Mouse (Mus musculus) myocyte (in vitro differentiated cells): ENCODE data around the gene 1700001J03Rik. TPM values are rescaled to one million over a fixed set of nuclear protein-coding genes. Genes with fewer than 3 reads are reported as not detected.
"Not testable (repeated sequence)": the region's sequence is repeated elsewhere in the genome, so short reads cannot be mapped to it uniquely, and the experiment has no call there.

ENCODE experiments used
- H3K27me3 ChIP-seq: one replicate; pipeline ENCODE4 v1.6.1; 2011; ENCODE audit not compliant: control insufficient read depth, insufficient read depth, insufficient read length
- H3K36me3 ChIP-seq: one replicate; pipeline ENCODE4 v1.6.1; 2011; ENCODE audit not compliant: control insufficient read depth, insufficient read depth
- H3K4me2 ChIP-seq: one replicate; pipeline ENCODE4 v1.6.1; 2011; ENCODE audit warnings: low read depth, control low read depth
- H3K4me3 ChIP-seq: one replicate; pipeline ENCODE4 v1.5.1; 2011; ENCODE audit warnings: mild to moderate bottlenecking, control low read depth, moderate library complexity
- H3K79me2 ChIP-seq: one replicate; pipeline ENCODE4 v1.6.1; 2011; ENCODE audit not compliant: control insufficient read depth, insufficient read depth
- H3ac ChIP-seq: one replicate; pipeline ENCODE4 v1.6.1; 2011; ENCODE audit not compliant: control insufficient read depth, insufficient read length
- CEBPB ChIP-seq: IDR thresholded peaks from 2 replicates; pipeline ENCODE4 v1.6.1; 2011; ENCODE audit warnings: mild to moderate bottlenecking, moderate library complexity; ENCODE audit not compliant: poor library complexity, insufficient read depth, severe bottlenecking
- E2F4 ChIP-seq: IDR thresholded peaks from one replicate; pipeline ENCODE4 v1.6.1; 2011; ENCODE audit warnings: mild to moderate bottlenecking, control low read depth, moderate library complexity; ENCODE audit not compliant: insufficient read depth
- MAX ChIP-seq: IDR thresholded peaks from one replicate; pipeline ENCODE4 v1.6.1; 2011; ENCODE audit warnings: low read depth, mild to moderate bottlenecking, control low read depth
- MYOD1 ChIP-seq, 3 experiments: IDR thresholded peaks; one replicate each; pipeline ENCODE4 v1.6.1; 2011; ENCODE audit warnings: control low read depth in 2 of 3, low read depth in 2 of 3, mild to moderate bottlenecking in 2 of 3, moderate library complexity in 1 of 3; ENCODE audit not compliant: insufficient read length in 2 of 3, control insufficient read depth in 1 of 3
- MYOG ChIP-seq, 3 experiments: IDR thresholded peaks; one replicate each; pipeline ENCODE4 v1.6.1; 2011; ENCODE audit warnings: control low read depth in 2 of 3, low read depth in 2 of 3, mild to moderate bottlenecking in 2 of 3; ENCODE audit not compliant: insufficient read length in 2 of 3, control insufficient read depth in 1 of 3, insufficient read depth in 1 of 3
- POLR2A ChIP-seq: IDR thresholded peaks from one replicate; pipeline ENCODE4 v1.6.1; 2011; ENCODE audit warnings: low read depth, mild to moderate bottlenecking, control low read depth, moderate library complexity; ENCODE audit not compliant: insufficient read length
- POLR2AphosphoS2 ChIP-seq: IDR thresholded peaks from one replicate; pipeline ENCODE4 v1.6.1; 2011; ENCODE audit warnings: low read depth, control low read depth; ENCODE audit not compliant: insufficient read length
- REST ChIP-seq: IDR thresholded peaks from one replicate; pipeline ENCODE4 v1.6.1; 2011; ENCODE audit warnings: mild to moderate bottlenecking, control low read depth, moderate library complexity; ENCODE audit not compliant: insufficient read depth, insufficient read length
- SRF ChIP-seq: IDR thresholded peaks from one replicate; pipeline ENCODE4 v1.6.1; 2011; ENCODE audit warnings: low read depth; ENCODE audit not compliant: control insufficient read depth, insufficient read length
- TCF12 ChIP-seq: IDR thresholded peaks from one replicate; pipeline ENCODE4 v1.6.1; 2011; ENCODE audit warnings: mild to moderate bottlenecking, control low read depth; ENCODE audit not compliant: poor library complexity, insufficient read depth, severe bottlenecking
- TCF3 ChIP-seq: IDR thresholded peaks from one replicate; pipeline ENCODE4 v1.6.1; 2011; ENCODE audit warnings: low read depth, control low read depth; ENCODE audit not compliant: insufficient read length
- USF1 ChIP-seq: IDR thresholded peaks from one replicate; pipeline ENCODE4 v1.6.1; 2011; ENCODE audit warnings: low read depth, mild to moderate bottlenecking, control low read depth, moderate library complexity
- polyA plus RNA-seq: library from polyadenylated mRNA; unstranded; fragments of >200 nt; fragmentation: generic; extraction: Trizol; gene quantifications from one replicate; pipeline ENCODE4 v1.2.1, GENCODE M21; 2012; ENCODE audit warnings: missing spikeins

The 1700001J03Rik gene
- polyA plus RNA-seq, 1 experiment: not detected

- Histone ChIP-seq H3K79me2 (no peaks in the 10 kb centered on the region), H3K27me3 (no peaks in the 10 kb centered on the region), H3K4me3 (no peak overlapping the region), H3ac (no peak overlapping the region), H3K36me3 (no peaks in the 10 kb centered on the region), H3K4me2 (no peak overlapping the region)
- TF ChIP-seq REST (no peak), POLR2AphosphoS2 (no peak), MYOG (IDR thresholded peaks at IDR 0.05; ENCODE audit: control insufficient read depth in 1 of 3, insufficient read depth in 1 of 3, insufficient read length in 2 of 3, low read depth in 2 of 3) (no peak), USF1 (no peak), MYOD1 (IDR thresholded peaks at IDR 0.05; ENCODE audit: control insufficient read depth in 1 of 3, insufficient read length in 2 of 3, low read depth in 2 of 3) (no peak), POLR2A (no peak), MAX (no peak), CEBPB (no peak)
Measured at GRCm38 (mm10) chr5:146190093-146190492, 5.0 kb upstream of the 1700001J03Rik start.

- no peak overlapping the region for H3ac ChIP-seq
- H3K4me2 ChIP-seq: no peak overlapping the region
- no peaks in the 10 kb centered on the region for H3K79me2 ChIP-seq
- H3K4me3 ChIP-seq: no peak overlapping the region
- H3K36me3 ChIP-seq: no peaks in the 10 kb centered on the region
- no peaks in the 10 kb centered on the region for H3K27me3 ChIP-seq
- no peak for TF ChIP-seq CEBPB
- TF ChIP-seq POLR2AphosphoS2: no peak
- TF ChIP-seq MYOG (IDR thresholded peaks at IDR 0.05; ENCODE audit: control insufficient read depth in 1 of 3, insufficient read depth in 1 of 3, insufficient read length in 2 of 3, low read depth in 2 of 3): no peak
- TF ChIP-seq MYOD1 (IDR thresholded peaks at IDR 0.05; ENCODE audit: control insufficient read depth in 1 of 3, insufficient read length in 2 of 3, low read depth in 2 of 3): no peak
- no peak for TF ChIP-seq TCF12
- no peak for TF ChIP-seq REST
- TF ChIP-seq E2F4: no peak
- TF ChIP-seq SRF: no peak
- no peak for TF ChIP-seq MAX
- TF ChIP-seq USF1: no peak
- TF ChIP-seq TCF3: no peak
- no peak for TF ChIP-seq POLR2A
Measured at GRCm38 (mm10) chr5:146188712-146189111, 3.6 kb upstream of the 1700001J03Rik start.

GRCm38 (mm10) chr5:146188144-146188543 is 3.0 kb upstream of the 1700001J03Rik start:
- no peaks in the 10 kb centered on the region for H3K36me3 ChIP-seq
- no peak overlapping the region for H3K4me3 ChIP-seq
- no peaks in the 10 kb centered on the region for H3K27me3 ChIP-seq
- no peak overlapping the region for H3K4me2 ChIP-seq
- TF ChIP-seq POLR2AphosphoS2 (no peak), POLR2A (no peak), E2F4 (no peak), MAX (no peak), MYOD1 (IDR thresholded peaks at IDR 0.05; ENCODE audit: control insufficient read depth in 1 of 3, insufficient read length in 2 of 3, low read depth in 2 of 3) (no peak), SRF (no peak), TCF12 (no peak), TCF3 (no peak), REST (no peak), MYOG (IDR thresholded peaks at IDR 0.05; ENCODE audit: control insufficient read depth in 1 of 3, insufficient read depth in 1 of 3, insufficient read length in 2 of 3, low read depth in 2 of 3) (no peak), USF1 (no peak), CEBPB (no peak)
- H3K79me2 ChIP-seq: no peaks in the 10 kb centered on the region
- H3ac ChIP-seq: no peak overlapping the region

GRCm38 (mm10) chr5:146187441-146187840 is 2.3 kb upstream of the 1700001J03Rik start:
- not testable (repeated sequence) for H3K36me3 ChIP-seq, H3K4me3 ChIP-seq, H3K27me3 ChIP-seq, H3K79me2 ChIP-seq, H3ac ChIP-seq, H3K4me2 ChIP-seq

GRCm38 (mm10) chr5:146172744-146173143 is 12.4 kb downstream of the 1700001J03Rik start:
- not testable (repeated sequence) for H3K4me3 ChIP-seq, H3ac ChIP-seq, H3K27me3 ChIP-seq, H3K36me3 ChIP-seq, H3K79me2 ChIP-seq, H3K4me2 ChIP-seq

GRCm38 (mm10) chr5:146170621-146171020 is 14.5 kb downstream of the 1700001J03Rik start, which contains the start of gene Gm6309:
TSS of gene Gm6309 (minus strand) at chr5:146170721.
- H3ac ChIP-seq, H3K27me3 ChIP-seq, H3K4me3 ChIP-seq, H3K4me2 ChIP-seq, H3K36me3 ChIP-seq, H3K79me2 ChIP-seq: not testable (repeated sequence)

- H3K4me2 ChIP-seq, H3ac ChIP-seq, H3K36me3 ChIP-seq, H3K79me2 ChIP-seq, H3K27me3 ChIP-seq, H3K4me3 ChIP-seq: not testable (repeated sequence)
Measured at GRCm38 (mm10) chr5:146160439-146160838, 24.7 kb downstream of the 1700001J03Rik start, which contains the start of gene Gm5565. TSS of gene Gm5565 (minus strand) at chr5:146160539.

GRCm38 (mm10) chr5:146158326-146158725 is 26.8 kb downstream of the 1700001J03Rik start:
- not testable (repeated sequence) for H3K4me3 ChIP-seq, H3K4me2 ChIP-seq, H3K27me3 ChIP-seq, H3ac ChIP-seq, H3K79me2 ChIP-seq, H3K36me3 ChIP-seq
